Mouse (Mus musculus) limb, embryonic 13.5 days (tissue): ENCODE results near the gene Trappc4. TPM values are rescaled to one million over a fixed set of nuclear protein-coding genes. Genes with fewer than 3 reads are reported as not detected.
A peak's percentile ranks its signal among the peaks of the same experiment; 100 is the strongest.
"Not testable (repeated sequence)": the region's sequence is repeated elsewhere in the genome, so short reads cannot be mapped to it uniquely, and the experiment has no call there.

Experiments
- ATAC-seq: fragments of 200-750 bp; cut with Nextera tagmentation; 2 replicates; pipeline ENCODE4 v1.8.0; 2017; ENCODE audit warnings: low read depth, moderate number of reproducible peaks, moderate TSS enrichment; ENCODE audit not compliant: low FRiP score
- H3K27ac ChIP-seq: fragments of 300-500 bp; sonication (generic); 2 replicates; pipeline ENCODE4 v1.5.1; 2015; ENCODE audit warnings: inconsistent platforms, mild to moderate bottlenecking, moderate library complexity
- H3K27me3 ChIP-seq: fragments of 300-500 bp; sonication (generic); 2 replicates; pipeline ENCODE4 v1.6.1; 2015; ENCODE audit warnings: mild to moderate bottlenecking, inconsistent platforms
- H3K36me3 ChIP-seq: fragments of 300-500 bp; sonication (generic); 2 replicates; pipeline ENCODE4 v1.6.1; 2015; ENCODE audit warnings: inconsistent platforms, mild to moderate bottlenecking, moderate library complexity
- H3K4me1 ChIP-seq: fragments of 300-500 bp; sonication (generic); 2 replicates; pipeline ENCODE4 v1.6.1; 2015; ENCODE audit warnings: inconsistent platforms
- H3K4me2 ChIP-seq: fragments of 300-500 bp; sonication (generic); replicated peaks from 2 replicates; pipeline ENCODE4 v1.6.1; 2015; ENCODE audit warnings: inconsistent platforms, mild to moderate bottlenecking, moderate library complexity
- H3K4me3 ChIP-seq: fragments of 300-500 bp; sonication (generic); 2 replicates; pipeline ENCODE4 v1.5.1; 2015; ENCODE audit warnings: moderate library complexity, mild to moderate bottlenecking, inconsistent platforms
- H3K9ac ChIP-seq: fragments of 300-500 bp; sonication (generic); 2 replicates; pipeline ENCODE4 v1.6.1; 2015; ENCODE audit warnings: mild to moderate bottlenecking, inconsistent platforms
- H3K9me3 ChIP-seq: fragments of 300-500 bp; sonication (generic); 2 replicates; pipeline ENCODE4 v1.6.1; 2016; ENCODE audit warnings: inconsistent platforms
- WGBS: fragments of 180-500 bp; shearing (Covaris S2); methylation state at CpG from one replicate; pipeline ENCODE4 v1.1.7; 2015; 5-methylcytosine and 5-hydroxymethylcytosine counted together
- microRNA-seq: library from miRNA; unstranded; fragments of <30 nt; microRNA quantifications from one replicate; pipeline ENCODE4, GENCODE M21; 2016
- polyA plus RNA-seq: library from polyadenylated mRNA; unstranded; fragments of >200 nt; fragmentation: Nextera tagmentation; extraction: Ambion mirVana; gene quantifications from 2 replicates; pipeline ENCODE4 v1.2.1, GENCODE M21; 2015

The Trappc4 gene
- polyA plus RNA-seq, 1 experiment from 2014 or later = 160 TPM

GRCm38 (mm10) chr9:44378153-44378730 is 29.2 kb downstream of the Trappc4 start:
- WGBS = 90% methylated on average over 5 of the region's 5 CpGs
- Histone ChIP-seq H3K27me3 (no peaks in the 10 kb centered on the region), H3K4me2 (peak overlapping the region; percentile 98), H3K27ac (0 out of 2 replicates have a peak overlapping the region, but pooled peaks have one; percentile 58), H3K36me3 (peaks cover 27% of the 10 kb centered on the region), H3K4me1 (peaks cover 18% of the 10 kb centered on the region), H3K9ac (peak overlapping the region; percentile 76), H3K9me3 (no peaks in the 10 kb centered on the region), H3K4me3 (peak overlapping the region; percentile 93)
- ATAC-seq = no peak

GRCm38 (mm10) chr9:44377335-44377734 is 30.1 kb downstream of the Trappc4 start:
- not testable (repeated sequence) for ATAC-seq, H3K9ac ChIP-seq, H3K4me3 ChIP-seq, H3K4me2 ChIP-seq, H3K27ac ChIP-seq, H3K27me3 ChIP-seq, H3K9me3 ChIP-seq
- Histone ChIP-seq H3K4me1 (peaks cover 18% of the 10 kb centered on the region), H3K36me3 (peaks cover 18% of the 10 kb centered on the region)
- WGBS = 89% methylated on average over 2 of the region's 2 CpGs

- Histone ChIP-seq H3K4me3 (no peak overlapping the region), H3K4me2 (no peak overlapping the region), H3K36me3 (peaks cover 6% of the 10 kb centered on the region), H3K27ac (no peak overlapping the region), H3K9me3 (no peaks in the 10 kb centered on the region), H3K4me1 (peaks cover 18% of the 10 kb centered on the region), H3K27me3 (no peaks in the 10 kb centered on the region), H3K9ac (no peak overlapping the region)
- ATAC-seq = no peak
- 90% methylated on average over 6 of the region's 6 CpGs for WGBS
Observed at GRCm38 (mm10) chr9:44376141-44376540, 31.3 kb downstream of the Trappc4 start.

- Histone ChIP-seq H3K4me2 (no peak overlapping the region), H3K27me3 (no peaks in the 10 kb centered on the region), H3K4me1 (peaks cover 2% of the 10 kb centered on the region; the same call in 1 of the 2 replicates), H3K36me3 (no peaks in the 10 kb centered on the region), H3K9me3 (no peaks in the 10 kb centered on the region), H3K27ac (no peak overlapping the region), H3K4me3 (no peak overlapping the region), H3K9ac (no peak overlapping the region)
- ATAC-seq = no peak
Observed at GRCm38 (mm10) chr9:44373386-44373785, 34.0 kb downstream of the Trappc4 start.

GRCm38 (mm10) chr9:44364480-44364879 is 42.9 kb downstream of the Trappc4 start:
- Histone ChIP-seq H3K27ac (no peak overlapping the region), H3K36me3 (peaks cover 5% of the 10 kb centered on the region), H3K4me3 (no peak overlapping the region), H3K4me2 (no peak overlapping the region), H3K27me3 (no peaks in the 10 kb centered on the region), H3K4me1 (peaks cover 8% of the 10 kb centered on the region), H3K9ac (no peak overlapping the region), H3K9me3 (no peaks in the 10 kb centered on the region)
- WGBS = 61% methylated on average over 3 of the region's 3 CpGs
- ATAC-seq = no peak

DNA sequence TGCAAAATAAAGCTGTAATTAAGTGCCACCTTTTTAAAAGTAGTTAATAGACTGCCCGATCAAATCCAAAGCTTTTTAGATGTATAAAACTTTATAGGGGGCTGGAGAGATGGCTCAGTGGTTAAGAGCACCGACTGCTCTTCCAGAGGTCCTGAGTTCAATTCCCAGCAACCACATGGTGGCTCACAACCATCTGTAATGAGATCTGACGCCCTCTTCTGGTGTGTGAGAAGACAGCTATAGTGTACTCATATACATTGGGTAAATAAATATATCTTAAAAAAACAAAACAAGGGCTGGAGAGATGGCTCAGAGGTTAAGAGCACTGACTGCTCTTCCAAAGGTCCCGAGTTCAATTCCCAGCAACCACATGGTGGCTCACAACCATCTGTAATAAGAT is 45.5 kb downstream of the Trappc4 start:
- H3K9ac ChIP-seq, H3K4me1 ChIP-seq, H3K9me3 ChIP-seq, H3K27me3 ChIP-seq: not testable (repeated sequence)
- Histone ChIP-seq H3K4me3 (peak overlapping the region; percentile 95), H3K4me2 (peak overlapping the region; percentile 88), H3K27ac (0 out of 2 replicates have a peak overlapping the region, but pooled peaks have one; percentile 28), H3K36me3 (peaks cover 28% of the 10 kb centered on the region)
- peak; percentile 52; the same call in 1 of the 2 replicates for ATAC-seq
- WGBS = 38% methylated on average over 4 of the region's 4 CpGs

DNA sequence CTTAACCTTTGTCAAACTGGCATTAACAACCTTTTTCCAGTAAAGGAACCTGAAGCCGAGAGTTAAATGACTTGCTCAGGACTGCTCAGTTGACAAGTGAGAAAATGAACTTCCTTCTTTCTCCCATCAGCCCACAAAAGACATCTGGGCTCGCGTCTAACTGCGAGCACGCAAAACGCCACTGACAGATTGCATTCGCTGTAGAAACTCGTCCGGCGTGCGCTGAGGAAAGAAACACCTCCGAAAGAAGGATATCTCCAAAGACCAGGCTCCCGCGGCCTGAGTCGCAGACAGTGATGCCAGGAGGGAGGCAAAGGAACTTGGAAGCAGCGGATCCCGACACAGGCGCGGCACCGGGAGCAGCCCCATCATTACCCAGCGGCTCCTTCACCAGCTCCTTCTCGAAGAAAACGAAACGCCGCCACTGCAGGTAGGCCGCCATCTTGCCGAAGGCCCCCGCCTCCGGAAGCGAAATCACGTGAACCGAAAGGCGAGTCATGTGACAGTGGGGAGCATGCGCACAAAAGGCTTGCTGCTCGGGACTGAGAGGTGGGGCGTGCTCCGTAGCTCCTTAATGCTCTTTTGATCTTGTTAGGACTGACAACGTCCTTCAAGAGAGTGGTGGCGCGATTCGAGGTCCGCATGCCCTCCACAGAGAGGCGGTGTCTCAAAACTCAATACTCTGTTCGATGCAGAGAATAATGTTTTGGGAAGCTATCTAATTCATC is 46.0 kb downstream of the Trappc4 start, which contains the start of gene Vps11:
Gene Vps11 (minus strand): TSS at position 481 of the 728 bp plus-strand sequence.
- 0 out of 2 replicates have a peak within 1 kb of the TSS, but pooled peaks have one; percentile 28 for H3K27ac ChIP-seq
- peaks cover 34% of the 10 kb centered on the region for H3K36me3 ChIP-seq
- H3K4me3 ChIP-seq = peak within 1 kb of the TSS; percentile 95
- H3K27me3 ChIP-seq = no peaks in the 10 kb centered on the region
- peak within 1 kb of the TSS; percentile 88 for H3K4me2 ChIP-seq
- H3K9me3 ChIP-seq = no peaks in the 10 kb centered on the region
- WGBS = under 1% methylated on average over 44 of the region's 44 CpGs
- peaks cover 8% of the 10 kb centered on the region for H3K4me1 ChIP-seq
- peak within 1 kb of the TSS; percentile 87 for H3K9ac ChIP-seq
- peak; percentile 94 for ATAC-seq

DNA sequence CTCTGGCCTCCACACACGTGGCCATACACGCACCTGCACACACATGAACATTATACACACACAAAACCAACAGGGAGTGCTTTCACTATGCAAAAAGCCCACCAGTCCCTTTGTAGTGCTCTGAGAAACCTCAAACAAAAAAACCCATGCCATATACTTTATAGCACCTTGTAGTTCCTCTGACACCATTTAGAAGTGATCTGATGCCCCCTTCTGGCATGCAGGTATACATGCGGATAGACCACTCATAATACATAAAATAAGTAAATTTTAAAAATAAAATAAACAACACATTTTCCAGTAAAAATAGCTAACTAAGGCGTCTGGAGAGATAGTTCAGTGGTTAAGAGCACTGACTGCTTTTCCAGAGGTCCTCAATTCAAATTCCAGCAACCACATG is 50.2 kb downstream of the Trappc4 start:
- Histone ChIP-seq H3K4me1 (peaks cover 8% of the 10 kb centered on the region), H3K4me3 (no peak overlapping the region), H3K9me3 (no peaks in the 10 kb centered on the region), H3K27me3 (no peaks in the 10 kb centered on the region), H3K36me3 (peaks cover 75% of the 10 kb centered on the region), H3K9ac (no peak overlapping the region), H3K27ac (no peak overlapping the region), H3K4me2 (no peak overlapping the region)
- no peak for ATAC-seq
- 78% methylated on average over 4 of the region's 4 CpGs for WGBS

Small RNA genes lying within 50 kb of the gene (microRNA-seq; reads per million reads assigned to microRNA genes)
- not detected for gene Mir7085

Other genes with a start within 250 kb of the Trappc4 start
- gene Cbl, start 173.6 kb downstream of the Trappc4 start, polyA plus RNA-seq = 17.5 and 19.6 TPM in 2 replicates
- not detected in 2 replicates for gene Ccdc153, start 166.9 kb downstream of the Trappc4 start, polyA plus RNA-seq
- gene Pdzd3, start 156.1 kb downstream of the Trappc4 start, polyA plus RNA-seq = 0.09 and 0.11 TPM in 2 replicates
- 8.2 and 8.3 TPM in 2 replicates for gene Nlrx1, start 139.0 kb downstream of the Trappc4 start, polyA plus RNA-seq
- 7.3 and 7.4 TPM in 2 replicates for gene Abcg4, start 119.0 kb downstream of the Trappc4 start, polyA plus RNA-seq
- gene Hinfp, start 101.9 kb downstream of the Trappc4 start, polyA plus RNA-seq = 26.1 and 29.6 TPM in 2 replicates
- gene C2cd2l, start 87.3 kb downstream of the Trappc4 start, polyA plus RNA-seq = 6.8 and 7.8 TPM in 2 replicates
- 40.2 and 40.5 TPM in 2 replicates for gene Dpagt1, start 81.6 kb downstream of the Trappc4 start, polyA plus RNA-seq
- gene H2afx, start 72.9 kb downstream of the Trappc4 start, polyA plus RNA-seq = 382 and 390 TPM in 2 replicates
- gene Hmbs, start 63.4 kb downstream of the Trappc4 start, polyA plus RNA-seq = 111 and 116 TPM in 2 replicates
- gene Vps11, start 45.9 kb downstream of the Trappc4 start, polyA plus RNA-seq = 27.8 and 28.9 TPM in 2 replicates
- 30.9 and 36.8 TPM in 2 replicates for gene Hyou1, start 28.1 kb downstream of the Trappc4 start, polyA plus RNA-seq
- 11.1 and 11.5 TPM in 2 replicates for gene Slc37a4, start 10.7 kb downstream of the Trappc4 start, polyA plus RNA-seq
- gene Rps25, start 461 bp downstream of the Trappc4 start, polyA plus RNA-seq = 1,961 and 2,001 TPM in 2 replicates
- 32.2 and 35.5 TPM in 2 replicates for gene Ccdc84, start 11.0 kb upstream of the Trappc4 start, polyA plus RNA-seq
- gene Foxr1, start 33.5 kb upstream of the Trappc4 start, polyA plus RNA-seq = not detected in 2 replicates
- 0.31 and 0.36 TPM in 2 replicates for gene Upk2, start 47.4 kb upstream of the Trappc4 start, polyA plus RNA-seq
- gene Bcl9l, start 75.2 kb upstream of the Trappc4 start, polyA plus RNA-seq = 14.5 and 15.0 TPM in 2 replicates
- 0.09 TPM in 1 of 2 replicates, not detected in the other for gene Cxcr5, start 154.3 kb upstream of the Trappc4 start, polyA plus RNA-seq
- 25.8 and 26.0 TPM in 2 replicates for gene Ddx6, start 197.3 kb upstream of the Trappc4 start, polyA plus RNA-seq